Mouse (Mus musculus) bone marrow, adult 2 months (tissue): Measurements from ENCODE around the gene Theg.

Experiments used
- CTCF ChIP-seq: fragments of 200-500 bp; IDR thresholded peaks from 2 replicates; pipeline ENCODE4 v1.5.1; 2011; ENCODE audit warnings: low read length, control low read depth; ENCODE audit not compliant: control insufficient read depth, insufficient read depth
- POLR2A ChIP-seq: fragments of 200-500 bp; IDR thresholded peaks from 2 replicates; pipeline ENCODE4 v1.6.1; 2011; ENCODE audit warnings: low read depth, mild to moderate bottlenecking, control low read depth, low read length, borderline replicate concordance; ENCODE audit not compliant: control insufficient read depth

GRCm38 (mm10) chr10:79633006-79633777 is 46.1 kb upstream of the Theg start:
- no peak for TF ChIP-seq POLR2A
- no peak for TF ChIP-seq CTCF
